Mouse (Mus musculus): ENCODE data around the gene Cdk5. TPM values are rescaled to one million over a fixed set of nuclear protein-coding genes. Genes with fewer than 3 reads are reported as not detected.

Cdk5 gene
- total RNA-seq, 2 experiments from 2014 or later: 126 to 130 TPM

DNA sequence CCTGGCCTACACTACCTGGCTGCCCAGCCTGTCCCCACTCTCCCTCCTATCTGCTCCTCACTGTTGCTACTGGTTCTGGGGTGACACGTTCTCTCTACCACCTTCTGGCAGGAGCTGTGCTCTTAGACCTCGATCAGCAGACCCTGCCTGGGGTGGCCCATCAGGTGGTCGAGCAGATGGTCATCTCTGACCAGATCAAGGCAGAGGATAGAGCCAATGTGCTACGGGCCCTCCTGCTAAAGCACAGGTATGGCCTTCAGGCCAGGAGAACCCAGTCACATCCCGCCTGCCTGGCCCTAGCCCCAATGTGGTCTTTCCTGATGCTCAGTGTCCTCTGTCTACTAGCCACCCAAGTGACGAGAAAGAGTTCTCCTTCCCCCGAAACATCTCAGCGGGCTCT lies 10.7 kb upstream of the Cdk5 start:
- no peak for DNase-seq (ENCODE audit: extremely low spot score in 1 of 2, low spot score in 1 of 2)

DNA sequence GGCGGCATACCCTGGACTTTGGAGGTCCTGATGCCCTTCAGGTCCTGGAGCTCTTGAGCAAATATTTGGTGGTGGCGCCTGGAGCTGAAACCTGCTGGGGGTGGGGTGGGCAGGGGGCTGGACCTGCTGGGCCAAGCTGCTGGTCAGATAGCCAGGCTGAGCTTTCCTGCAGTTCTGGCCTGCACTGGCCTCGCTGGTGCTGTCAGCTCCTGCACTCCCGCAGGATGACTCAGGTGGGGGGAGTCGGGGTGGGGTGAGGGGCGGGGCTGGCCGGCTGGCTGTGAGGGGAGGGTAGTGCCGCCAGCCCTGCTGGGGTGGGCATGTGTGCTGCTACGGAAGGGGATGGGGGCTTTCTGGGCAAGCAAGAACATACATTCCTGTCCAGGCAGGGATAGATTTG lies 5.3 kb upstream of the Cdk5 start:
- no peak for DNase-seq (ENCODE audit: extremely low spot score in 1 of 2, low spot score in 1 of 2)

DNA sequence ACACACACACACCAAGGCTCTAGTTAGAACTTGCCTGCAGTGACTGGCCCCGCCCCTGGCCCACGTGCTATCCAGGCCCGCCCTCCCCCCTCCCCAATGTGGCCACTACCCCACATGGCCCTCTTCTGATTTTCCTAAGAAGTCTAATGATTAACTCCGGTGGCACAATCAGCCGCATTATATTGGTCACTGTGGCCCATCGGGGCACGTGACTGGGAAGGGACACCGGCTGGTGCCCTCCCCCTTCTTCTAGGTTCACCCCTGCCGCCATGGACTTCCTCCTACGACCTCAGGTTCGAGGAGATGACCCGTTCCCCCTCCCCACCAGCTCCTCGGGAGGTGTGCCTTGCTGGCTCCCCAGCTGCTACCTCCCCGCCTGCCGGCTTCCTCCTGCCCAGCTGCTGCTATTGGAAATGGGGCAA lies 4.7 kb upstream of the Cdk5 start:
- DNase-seq (ENCODE audit: extremely low spot score in 1 of 2, low spot score in 1 of 2): no peak

DNA sequence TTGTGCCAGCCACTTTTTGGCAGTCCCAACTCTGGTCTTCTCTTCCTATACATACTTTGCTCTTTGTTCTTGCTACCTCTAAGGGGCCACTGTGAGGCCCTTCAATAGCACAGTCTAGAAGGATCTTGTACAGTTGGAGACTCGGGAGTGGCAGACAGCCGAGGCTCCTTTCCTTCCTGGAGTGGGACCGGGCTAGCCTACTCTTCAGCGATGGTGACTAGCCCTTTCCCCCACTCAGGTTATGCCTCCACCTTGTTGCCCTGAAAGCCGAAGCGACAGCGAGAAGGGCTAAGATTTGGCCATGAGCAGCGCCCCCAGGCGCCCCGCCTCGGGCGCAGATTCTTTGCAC lies 3.9 kb upstream of the Cdk5 start:
- DNase-seq (ENCODE audit: extremely low spot score in 1 of 2, low spot score in 1 of 2): no peak

DNA sequence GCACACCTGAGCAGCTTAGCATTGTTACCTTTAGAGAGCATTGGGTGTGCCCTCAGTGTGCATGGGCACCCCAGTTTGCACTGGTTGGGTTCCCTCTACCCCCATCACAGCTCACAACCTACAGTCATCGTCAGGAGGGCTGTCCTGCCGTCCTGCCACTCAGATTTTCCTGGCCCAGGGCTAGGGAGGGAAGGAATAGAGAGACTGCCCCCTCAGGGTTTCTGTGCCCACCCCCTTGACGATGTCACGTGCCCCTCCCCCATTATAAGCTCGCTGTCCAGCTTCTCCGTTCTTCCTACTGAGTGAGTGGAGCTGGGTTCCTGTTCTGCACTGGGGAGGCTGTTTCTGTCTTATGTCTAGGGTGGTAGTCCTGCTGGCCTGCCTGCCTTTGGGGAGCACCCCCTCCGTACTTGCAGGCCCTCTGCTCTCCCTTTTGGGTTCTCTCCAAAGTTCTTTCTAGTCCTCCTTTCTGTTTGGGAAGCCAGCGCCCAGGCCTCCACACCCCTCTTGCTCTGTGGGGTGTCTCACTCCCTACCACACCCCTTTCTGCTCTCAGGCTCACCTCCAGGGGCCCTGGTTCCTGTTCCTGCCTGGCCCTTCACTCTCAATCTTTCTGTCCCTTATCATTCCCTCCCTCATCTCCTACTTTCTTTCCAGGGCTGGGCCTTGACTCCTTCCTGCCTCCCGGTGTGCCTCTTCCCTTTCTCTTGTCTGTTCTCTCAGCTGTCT lies 3.4 kb upstream of the Cdk5 start:
- DNase-seq (ENCODE audit: extremely low spot score in 1 of 2, low spot score in 1 of 2): no peak

DNA sequence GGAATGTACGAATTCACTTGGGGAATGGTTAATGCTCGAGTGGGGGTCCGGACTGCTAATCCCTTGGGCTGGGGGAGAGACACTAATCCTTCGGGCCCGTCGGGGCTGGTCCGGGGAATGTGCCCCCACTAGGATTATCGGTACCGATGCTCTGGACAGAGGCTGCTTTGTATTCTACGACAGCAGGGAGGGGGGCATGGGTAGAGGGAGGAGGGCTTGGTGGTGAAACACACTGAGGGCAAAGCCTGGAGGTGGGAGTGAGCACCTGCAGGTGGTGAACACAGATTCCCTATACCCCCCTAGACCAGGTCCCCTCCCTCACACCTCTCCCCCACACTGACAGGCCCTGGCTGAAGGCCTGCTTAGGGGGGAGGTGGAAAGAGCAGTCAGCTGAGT lies 2.7 kb upstream of the Cdk5 start:
- DNase-seq (ENCODE audit: extremely low spot score in 1 of 2, low spot score in 1 of 2): no peak

DNA sequence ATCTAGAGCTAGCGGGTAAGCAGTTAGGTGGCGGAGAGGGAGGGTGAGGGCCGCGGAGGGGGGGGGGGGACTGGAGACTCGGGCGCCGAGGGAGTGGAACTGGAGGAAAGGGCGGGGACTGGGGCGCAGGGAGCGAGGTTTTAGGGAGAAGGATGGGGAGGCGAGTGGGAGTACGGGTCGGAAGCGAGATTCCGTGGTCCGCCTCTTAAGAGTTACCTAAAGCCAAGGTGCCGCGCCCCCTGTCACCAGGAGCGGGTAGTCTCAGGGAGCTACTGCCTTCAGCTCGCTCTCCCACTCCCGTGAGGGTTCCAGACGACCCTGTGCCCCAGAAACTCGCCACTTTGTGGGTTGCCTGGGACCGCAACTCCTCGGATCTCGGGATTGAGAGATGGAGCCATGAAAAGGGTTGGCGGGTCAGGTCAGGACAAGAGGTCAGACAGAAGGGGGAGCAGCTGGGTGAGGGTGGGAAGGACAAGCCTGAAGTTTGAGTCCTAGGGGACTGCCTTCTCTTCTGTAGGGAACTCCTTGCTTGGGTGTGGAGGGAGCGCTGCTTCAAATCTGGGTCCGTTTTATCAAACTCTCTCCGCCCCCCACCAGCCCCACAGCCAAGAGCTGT lies 2.2 kb upstream of the Cdk5 start:
- no peak for DNase-seq (ENCODE audit: extremely low spot score in 1 of 2, low spot score in 1 of 2)

DNA sequence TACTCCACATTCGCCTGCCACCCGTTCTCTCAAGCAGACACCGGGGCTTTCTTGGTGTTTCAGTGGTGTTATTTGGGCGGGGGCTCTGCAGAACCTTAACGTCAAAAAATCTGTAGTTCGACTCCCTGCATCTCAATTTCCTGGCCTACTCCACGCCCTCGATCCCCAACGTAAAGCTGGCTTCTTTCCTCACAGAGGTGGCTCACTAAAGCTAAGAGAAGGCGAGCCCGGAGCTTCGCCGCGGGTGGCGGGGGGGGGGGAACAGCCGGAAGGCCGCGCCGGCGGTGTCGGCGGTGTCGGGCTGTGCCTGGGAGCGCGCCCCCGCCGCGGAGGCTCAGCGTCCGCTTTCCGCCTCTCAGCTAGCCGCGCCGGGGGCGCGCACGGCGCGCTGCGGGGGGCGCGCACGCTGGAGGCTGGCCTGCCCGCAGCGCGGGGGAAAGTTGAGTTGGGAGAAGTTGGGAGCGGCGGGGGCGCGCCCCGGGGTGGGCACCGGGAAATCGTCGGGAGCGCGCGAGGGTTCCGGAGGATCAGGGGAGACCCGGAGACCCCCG lies 1.6 kb upstream of the Cdk5 start:
- peak; percentile 48 to 61 for DNase-seq (ENCODE audit: extremely low spot score in 1 of 2, low spot score in 1 of 2)

DNA sequence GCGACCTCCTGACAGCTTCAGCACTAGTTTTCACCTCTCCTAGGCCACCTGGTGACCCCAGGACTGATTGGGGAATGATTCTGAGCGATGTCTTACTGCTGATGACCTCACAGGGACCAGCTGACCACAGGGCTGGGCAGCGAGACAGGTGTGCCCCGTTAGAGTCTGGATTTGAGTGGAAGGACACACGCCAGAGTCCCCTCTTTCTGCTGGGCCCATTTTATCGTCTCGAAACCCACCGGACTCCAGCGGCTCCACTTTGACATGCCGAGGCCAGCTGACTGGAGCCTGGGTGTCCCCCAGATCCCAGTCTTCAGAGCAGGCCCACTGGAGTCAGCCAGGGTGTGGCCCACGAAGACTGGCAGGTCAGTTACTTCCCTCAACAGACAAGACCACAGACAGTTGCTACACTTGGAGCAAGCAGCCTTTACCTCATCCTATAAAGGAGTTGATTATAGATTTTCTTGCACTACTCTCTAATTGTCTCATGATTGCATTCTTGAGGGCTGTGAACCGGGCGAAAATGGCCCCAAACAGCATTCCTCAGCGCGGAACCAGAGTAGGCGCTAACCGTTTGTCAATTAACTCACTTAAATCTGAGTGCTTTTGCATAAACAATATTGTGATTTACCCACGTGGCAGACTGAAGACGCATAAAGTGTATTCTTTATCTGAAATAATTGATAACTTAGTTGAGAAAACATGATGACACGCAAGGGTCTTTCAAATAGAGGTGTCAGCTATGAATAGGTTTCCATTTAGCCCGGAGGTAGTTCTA lies 863 bp upstream of the Cdk5 start:
- no peak for DNase-seq (ENCODE audit: extremely low spot score in 1 of 2, low spot score in 1 of 2)

DNA sequence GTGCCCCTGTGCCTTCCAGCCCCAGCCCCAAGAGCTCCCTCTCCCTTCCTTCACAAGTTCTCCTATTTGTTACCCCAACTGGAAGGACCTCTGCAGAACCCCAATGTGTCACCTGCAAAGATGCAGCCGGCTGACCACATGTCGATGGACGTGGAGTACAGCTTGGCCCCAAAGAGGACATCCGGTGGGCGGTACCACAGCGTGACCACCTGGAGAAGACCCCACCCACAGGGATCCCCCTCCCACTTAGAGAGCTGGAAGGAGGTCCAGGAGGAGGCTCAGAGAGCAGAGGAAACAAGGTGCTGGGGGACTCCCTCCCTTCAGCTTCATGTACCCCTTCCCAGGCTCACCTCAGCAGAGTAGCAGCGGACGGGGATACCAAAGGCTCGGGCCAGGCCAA lies 2.9 kb downstream of the Cdk5 start:
- DNase-seq (ENCODE audit: extremely low spot score in 1 of 2, low spot score in 1 of 2): no peak

DNA sequence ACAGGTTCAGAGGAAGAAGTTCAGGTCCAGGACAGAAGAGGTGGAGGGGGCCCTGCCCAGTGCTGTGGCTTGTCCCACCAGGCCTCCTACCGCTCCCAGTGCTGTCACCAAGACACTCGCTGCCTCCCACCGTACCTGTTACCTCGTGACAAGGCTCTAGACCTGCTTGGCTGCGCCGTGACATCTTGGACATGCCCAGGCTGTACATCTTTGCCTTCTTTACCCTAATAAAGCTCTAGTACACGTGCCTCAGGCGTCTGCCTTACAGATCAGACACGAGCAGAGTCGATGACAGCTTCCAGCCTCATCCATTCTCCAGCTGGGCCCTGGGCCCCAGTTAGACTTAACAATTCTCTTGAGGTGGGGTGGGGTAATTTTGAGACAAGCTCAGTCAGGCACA lies 5.7 kb downstream of the Cdk5 start:
- no peak for DNase-seq (ENCODE audit: extremely low spot score in 1 of 2, low spot score in 1 of 2)

DNA sequence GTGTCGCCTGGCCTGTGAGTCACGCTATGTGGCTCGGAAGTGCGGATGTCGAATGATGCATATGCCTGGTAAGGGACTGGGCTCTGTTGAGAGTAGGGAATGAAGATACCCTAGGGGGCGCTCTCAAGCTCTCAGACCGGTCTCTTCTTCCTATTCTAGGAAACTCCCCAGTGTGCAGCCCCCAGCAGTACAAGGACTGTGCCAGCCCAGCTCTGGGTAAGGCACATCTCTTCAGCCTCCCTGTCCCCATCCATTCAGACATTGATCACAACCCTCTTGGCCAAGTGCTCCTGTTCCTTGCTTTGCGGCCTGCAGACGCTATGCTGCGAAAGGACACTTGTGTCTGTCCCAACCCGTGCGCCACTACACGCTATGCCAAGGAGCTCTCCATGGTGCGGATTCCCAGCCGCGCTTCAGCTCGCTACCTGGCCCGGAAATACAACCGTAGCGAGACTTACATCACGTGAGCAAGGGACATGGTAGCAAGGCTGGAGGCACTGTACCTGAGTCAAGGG lies 7.1 kb downstream of the Cdk5 start:
- DNase-seq (ENCODE audit: extremely low spot score in 1 of 2, low spot score in 1 of 2): peak; percentile 49 to 67

DNA sequence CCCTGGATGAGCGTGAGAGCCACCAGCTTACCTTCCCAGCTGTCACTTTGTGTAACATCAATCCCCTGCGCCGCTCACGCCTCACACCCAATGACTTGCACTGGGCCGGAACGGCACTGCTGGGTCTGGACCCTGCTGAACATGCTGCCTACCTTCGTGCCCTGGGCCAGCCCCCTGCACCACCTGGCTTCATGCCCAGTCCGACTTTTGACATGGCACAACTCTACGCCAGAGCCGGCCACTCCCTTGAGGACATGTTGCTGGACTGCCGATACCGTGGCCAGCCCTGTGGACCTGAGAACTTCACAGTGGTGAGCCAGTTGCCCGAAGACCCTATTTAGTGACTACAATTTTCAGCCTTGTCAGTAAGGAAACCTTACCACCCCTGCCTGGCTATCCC lies 9.4 kb downstream of the Cdk5 start:
- no peak for DNase-seq (ENCODE audit: extremely low spot score in 1 of 2, low spot score in 1 of 2)

DNA sequence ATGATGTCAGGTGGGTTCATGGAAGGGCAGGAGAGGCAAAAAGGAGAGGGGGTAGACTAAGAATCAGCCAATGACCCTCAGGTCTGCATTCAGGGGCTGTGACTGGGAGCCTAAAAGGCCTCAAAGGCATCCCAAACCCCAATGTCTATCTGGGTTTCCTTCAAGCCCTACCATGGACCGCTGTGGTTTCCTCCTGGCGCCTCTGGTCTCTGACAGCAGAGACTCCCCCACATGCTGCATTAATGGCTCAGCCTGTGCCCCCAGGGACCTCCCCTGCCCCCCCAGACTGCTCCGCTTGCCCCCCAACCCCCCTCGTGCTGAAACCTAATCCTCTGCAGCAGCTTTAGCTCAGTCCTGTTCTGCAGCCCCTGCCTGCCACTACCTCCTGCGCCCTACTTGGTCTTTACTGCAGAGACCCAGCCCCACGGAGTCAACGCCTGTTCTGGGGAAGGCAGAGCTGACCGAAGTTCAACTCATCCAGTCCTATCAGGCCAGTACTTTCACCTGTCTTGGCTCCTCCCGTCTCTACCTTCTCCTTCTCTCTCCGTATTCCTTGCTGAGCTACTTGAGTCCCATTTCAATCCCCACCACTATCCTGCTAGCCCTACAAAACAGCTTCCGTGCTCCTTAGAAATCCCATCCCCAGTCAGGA lies 10.2 kb downstream of the Cdk5 start, which contains the start of gene Asic3:
TSS of gene Asic3 (plus strand) at position 351 of the 652 bp plus-strand sequence.
- DNase-seq (ENCODE audit: extremely low spot score in 1 of 2, low spot score in 1 of 2): no peak

DNA sequence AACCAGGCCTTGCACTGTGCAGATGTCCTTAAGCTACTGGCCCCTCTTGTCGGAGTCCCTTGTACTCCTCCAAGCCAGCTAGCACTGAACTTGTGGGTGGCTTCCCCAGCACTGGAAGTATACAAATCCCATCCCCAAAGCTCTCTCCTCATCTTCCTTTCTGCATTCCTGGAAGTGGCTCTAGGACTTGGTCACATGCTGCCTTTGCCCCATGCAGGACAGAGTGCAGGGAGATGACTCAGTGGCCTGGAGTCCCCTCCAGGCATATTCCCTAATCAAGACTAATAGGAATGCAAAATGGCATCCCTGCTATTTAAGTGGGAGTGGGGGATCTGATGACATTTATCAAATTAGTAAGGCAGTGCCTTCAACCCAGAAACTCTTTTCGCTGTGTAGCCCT lies 11.3 kb downstream of the Cdk5 start:
- DNase-seq (ENCODE audit: extremely low spot score in 1 of 2, low spot score in 1 of 2): no peak

DNA sequence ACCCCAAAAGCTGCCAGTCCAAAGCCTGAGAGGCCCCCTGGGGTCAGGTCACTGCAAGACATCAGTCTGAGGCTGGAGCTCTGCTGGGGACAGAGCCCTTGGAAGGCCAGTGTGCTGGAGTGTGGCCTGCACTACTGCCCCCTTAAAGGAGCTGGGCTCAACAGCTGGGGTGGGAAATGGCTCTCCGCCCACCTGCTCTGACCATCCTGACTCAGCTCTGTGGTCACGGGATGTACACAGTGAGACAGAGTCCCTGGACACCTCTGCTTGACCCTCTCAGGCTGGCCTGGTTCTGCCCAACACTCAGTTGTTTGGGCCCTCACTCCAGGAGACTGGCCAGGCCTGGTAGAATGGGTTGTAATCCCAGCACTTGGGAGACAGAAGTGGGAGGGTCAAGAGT lies 13.9 kb downstream of the Cdk5 start:
- no peak for DNase-seq (ENCODE audit: extremely low spot score in 1 of 2, low spot score in 1 of 2)

DNA sequence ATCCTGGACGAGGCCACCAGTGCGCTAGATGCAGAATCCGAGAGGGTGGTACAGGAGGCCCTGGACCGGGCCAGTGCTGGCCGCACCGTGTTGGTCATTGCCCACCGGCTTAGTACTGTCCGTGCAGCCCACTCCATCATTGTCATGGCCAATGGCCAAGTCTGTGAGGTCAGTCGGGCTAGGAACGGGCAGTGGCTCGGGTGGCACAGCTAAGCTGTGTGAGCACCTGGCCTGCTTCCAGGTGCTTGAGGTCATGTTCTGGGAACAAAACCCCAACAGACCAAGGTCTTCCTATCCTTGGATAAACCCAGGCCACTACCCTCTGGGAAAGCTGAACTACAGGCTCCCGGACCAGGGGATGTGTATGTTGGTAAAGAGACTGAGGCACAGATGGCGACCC lies 14.7 kb downstream of the Cdk5 start:
- DNase-seq (ENCODE audit: extremely low spot score in 1 of 2, low spot score in 1 of 2): no peak

DNA sequence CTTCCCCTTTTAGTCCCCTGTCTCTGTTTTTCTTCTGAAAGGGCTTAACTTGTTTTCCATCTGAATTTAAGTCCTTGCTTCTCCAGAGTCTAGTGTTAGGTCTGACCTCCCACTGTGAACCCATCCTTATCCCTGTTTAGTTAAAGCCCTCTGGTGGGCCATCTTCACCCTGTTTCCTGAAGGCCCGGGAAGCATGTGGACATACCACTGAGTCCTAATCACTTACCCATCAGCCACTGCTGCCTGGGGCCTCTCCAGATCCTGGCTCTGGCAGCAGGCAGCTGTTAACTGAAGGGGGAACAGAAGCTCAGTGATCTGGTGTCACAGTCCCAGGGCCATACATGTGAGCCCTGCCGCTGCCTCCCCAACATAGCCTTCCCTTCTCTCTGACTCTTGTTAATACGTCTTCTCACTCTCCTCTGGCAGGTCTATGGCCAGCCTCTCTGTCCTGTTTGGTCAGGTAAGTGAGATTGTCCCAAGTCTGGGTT lies 17.9 kb downstream of the Cdk5 start:
- DNase-seq (ENCODE audit: extremely low spot score in 1 of 2, low spot score in 1 of 2): no peak

DNA sequence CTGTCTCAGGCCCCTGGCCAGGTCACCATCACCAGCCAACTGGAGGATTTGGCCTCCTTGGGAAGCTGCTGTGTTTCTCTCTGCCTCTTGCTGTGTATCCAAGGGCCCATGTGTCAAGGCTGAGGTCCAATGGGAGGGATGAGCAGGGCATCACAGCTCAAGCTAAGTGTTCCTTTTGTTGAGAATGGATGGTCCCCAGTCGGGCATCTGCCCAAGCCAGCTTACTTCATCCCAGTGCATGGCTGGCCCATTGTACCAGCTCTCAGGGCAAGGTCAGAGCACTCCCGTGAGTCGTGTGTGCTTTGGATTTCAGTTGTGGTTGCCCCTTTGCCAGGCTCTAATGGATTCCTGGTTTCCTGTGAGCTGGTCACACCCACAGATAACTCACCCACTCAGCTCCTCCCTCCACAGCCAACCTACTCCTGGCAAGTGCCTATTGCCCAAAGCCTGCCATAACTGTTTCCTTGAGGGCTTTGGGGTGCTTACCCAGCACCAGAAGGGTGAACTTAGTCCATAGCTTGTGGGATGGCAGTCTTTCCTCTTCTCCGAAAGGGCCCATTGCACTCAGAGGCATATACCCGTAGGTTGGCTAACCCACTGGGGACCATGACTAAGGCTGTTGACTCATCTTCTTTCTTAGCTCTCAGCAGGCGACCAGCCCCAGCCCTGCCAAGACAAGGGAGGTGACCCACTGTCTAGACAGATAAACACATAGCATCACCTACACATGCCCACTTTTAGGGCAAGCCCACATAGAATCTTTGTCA lies 18.6 kb downstream of the Cdk5 start:
- DNase-seq (ENCODE audit: extremely low spot score in 1 of 2, low spot score in 1 of 2): no peak

DNA sequence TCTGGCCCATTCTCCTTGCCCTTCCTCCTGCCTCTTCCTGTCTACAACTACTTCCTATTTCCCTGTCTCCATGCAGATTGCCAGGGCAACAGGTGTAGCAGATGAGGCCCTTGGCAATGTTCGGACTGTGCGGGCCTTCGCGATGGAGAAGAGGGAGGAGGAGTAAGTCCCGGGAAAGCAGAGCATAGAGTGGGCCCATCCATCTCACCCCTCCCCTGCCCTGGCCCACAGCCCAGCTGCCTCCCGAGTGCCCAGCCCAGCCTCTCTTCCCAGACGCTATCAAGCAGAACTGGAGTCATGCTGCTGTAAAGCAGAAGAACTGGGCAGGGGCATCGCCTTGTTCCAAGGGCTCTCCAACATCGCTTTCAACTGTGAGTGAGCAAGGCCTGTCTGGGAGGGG lies 21.4 kb downstream of the Cdk5 start:
- DNase-seq (ENCODE audit: extremely low spot score in 1 of 2, low spot score in 1 of 2): no peak
